Mouse (Mus musculus) lung, adult 2 months (tissue): Measurements from ENCODE around the gene Cct6b. TPM values are rescaled to one million over a fixed set of nuclear protein-coding genes. Genes with fewer than 3 reads are reported as not detected.
A peak's percentile ranks its signal among the peaks of the same experiment; 100 is the strongest.

ENCODE experiments used
- DNase-seq: peaks from one replicate; pipeline ENCODE4 v3.0.0; 2022
- H3K4me1 ChIP-seq: fragments of 200-500 bp; 2 replicates; pipeline ENCODE4 v1.6.1; 2011; ENCODE audit warnings: low read length; ENCODE audit not compliant: control insufficient read depth, insufficient read depth
- H3K4me3 ChIP-seq: fragments of 200-500 bp; replicated peaks from 2 replicates; pipeline ENCODE3; 2011; ENCODE audit warnings: low read depth, mild to moderate bottlenecking, control low read depth, low read length; ENCODE audit errors: extremely low read depth
- CTCF ChIP-seq: fragments of 200-500 bp; IDR thresholded peaks from 2 replicates; pipeline ENCODE4 v1.5.1; 2011; ENCODE audit warnings: mild to moderate bottlenecking, low read length, control low read depth; ENCODE audit not compliant: insufficient read depth
- POLR2A ChIP-seq: fragments of 200-500 bp; IDR thresholded peaks from 2 replicates; pipeline ENCODE4 v1.6.1; 2011; ENCODE audit warnings: low read depth, mild to moderate bottlenecking, control low read depth, low read length, borderline replicate concordance; ENCODE audit errors: extremely low read depth
- WGBS: fragments of 180-500 bp; shearing (Covaris S2); methylation state at CpG from one replicate; pipeline ENCODE4 v1.1.7; 2018; 5-methylcytosine and 5-hydroxymethylcytosine counted together
- polyA plus RNA-seq: library from polyadenylated mRNA; depleted of rRNA; stranded (reverse); fragments of >200 nt; gene quantifications from 2 replicates; pipeline ENCODE4 v1.2.3, GENCODE M21; 2012

The Cct6b gene
- polyA plus RNA-seq, 1 experiment, result 0.24 TPM

- H3K4me1 ChIP-seq, result no peaks in the 10 kb centered on the region; the same call in none of the 2 replicates
- TF ChIP-seq POLR2A, result no peak
- TF ChIP-seq CTCF, result no peak
- 80% methylated on average over 6 of the region's 6 CpGs for WGBS
- no peak for DNase-seq
- no peak overlapping the region for H3K4me3 ChIP-seq
These were observed 1.8 kb downstream of the Cct6b start for GRCm38 (mm10) chr11:82762286-82762829.

DNA sequence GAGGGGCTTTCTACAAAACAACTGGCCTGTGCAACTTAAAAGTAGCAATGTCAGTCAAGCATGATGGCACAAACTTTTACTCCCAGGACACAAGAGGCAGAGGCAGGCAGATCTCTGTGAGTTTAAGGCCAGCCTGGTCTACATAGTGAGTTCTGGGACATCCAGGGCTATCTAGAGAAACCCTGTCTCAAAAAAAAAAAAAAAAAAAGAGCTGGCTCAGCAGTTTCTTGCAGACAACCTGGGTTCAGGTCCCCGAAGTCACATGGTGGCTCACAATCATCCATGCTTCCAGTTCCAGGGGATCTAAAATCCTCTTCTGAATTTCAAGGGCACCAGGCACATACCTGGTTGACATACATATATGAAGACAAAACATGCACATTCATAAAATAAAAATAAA, 8.2 kb downstream of the Cct6b start:
- WGBS, result 81% methylated on average over 1 of the region's 1 CpGs

GRCm38 (mm10) chr11:82752349-82753115, 11.6 kb downstream of the Cct6b start:
- no peaks in the 10 kb centered on the region for H3K4me1 ChIP-seq
- no peak for TF ChIP-seq POLR2A
- TF ChIP-seq CTCF, result no peak
- no peak overlapping the region for H3K4me3 ChIP-seq
- DNase-seq, result no peak
- 58% methylated on average over 6 of the region's 6 CpGs for WGBS

More for the DNA sequence above, 8.2 kb downstream of the Cct6b start:
- no peak overlapping the region for H3K4me3 ChIP-seq
- TF ChIP-seq CTCF (no peak), POLR2A (no peak)
- DNase-seq, result no peak
- H3K4me1 ChIP-seq, result no peaks in the 10 kb centered on the region

DNA sequence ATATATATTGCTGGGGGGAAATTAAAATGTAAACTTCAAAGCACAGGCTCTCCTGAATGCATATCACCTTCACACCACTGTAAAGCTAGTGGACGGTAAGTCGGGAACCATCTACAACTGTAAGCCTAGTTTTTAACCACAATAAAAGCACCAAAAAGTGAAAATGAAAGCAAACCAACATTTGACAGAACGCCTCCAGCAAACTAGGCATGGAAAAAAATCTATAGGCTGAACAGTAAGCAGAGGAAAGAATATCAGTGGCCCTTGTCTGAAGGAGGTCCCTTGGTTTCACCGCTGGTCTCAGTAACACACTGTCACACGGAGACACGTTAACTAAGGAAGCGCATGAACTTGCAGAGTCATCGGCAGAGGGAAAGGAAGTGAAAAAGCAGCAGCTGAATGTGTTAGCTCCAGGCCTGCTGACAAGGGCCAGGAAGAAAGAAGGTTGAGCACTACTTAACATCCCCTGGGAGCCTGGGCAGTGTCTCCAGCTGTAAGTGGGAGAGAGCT, 17.2 kb downstream of the Cct6b start:
- 47% methylated on average over 8 of the region's 8 CpGs for WGBS

DNA sequence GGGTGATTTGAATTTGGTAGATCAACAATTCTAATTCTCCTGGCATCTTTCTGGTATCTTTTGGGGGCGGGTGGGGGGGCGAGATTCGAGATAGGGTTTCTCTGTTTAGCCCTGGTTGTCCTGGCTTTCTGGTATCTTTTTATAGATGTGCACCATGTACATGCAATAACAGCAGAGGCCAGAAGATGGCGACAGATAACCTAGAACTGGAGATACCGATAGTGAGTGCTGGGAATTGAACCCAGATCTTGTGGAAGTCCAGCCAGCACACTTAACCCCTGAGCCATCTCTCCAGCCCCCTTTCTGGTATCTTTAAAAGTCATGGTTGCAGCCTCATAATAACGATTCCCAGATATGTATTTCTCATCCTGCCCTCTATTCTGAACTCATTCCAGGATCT, 18.0 kb downstream of the Cct6b start:
- H3K4me3 ChIP-seq, result no peak overlapping the region
- peak; percentile 41 for DNase-seq
- no peaks in the 10 kb centered on the region for H3K4me1 ChIP-seq
- TF ChIP-seq POLR2A (no peak), CTCF (peak; percentile 31; the same call in 1 of the 2 replicates)
- WGBS, result 36% methylated on average over 6 of the region's 6 CpGs

More for the DNA sequence above, 17.2 kb downstream of the Cct6b start:
- no peak for DNase-seq
- TF ChIP-seq CTCF, result no peak
- TF ChIP-seq POLR2A, result no peak
- Histone ChIP-seq H3K4me1 (no peaks in the 10 kb centered on the region), H3K4me3 (peak overlapping the region; percentile 29)

GRCm38 (mm10) chr11:82739006-82739405, 25.1 kb downstream of the Cct6b start:
- no peak for DNase-seq
- TF ChIP-seq CTCF (no peak), POLR2A (no peak)
- H3K4me1 ChIP-seq, result no peaks in the 10 kb centered on the region
- H3K4me3 ChIP-seq, result no peak overlapping the region

GRCm38 (mm10) chr11:82734227-82734626, 29.9 kb downstream of the Cct6b start:
- Histone ChIP-seq H3K4me3 (no peak overlapping the region), H3K4me1 (no peaks in the 10 kb centered on the region)
- TF ChIP-seq POLR2A (no peak), CTCF (peak; percentile 50; the same call in 1 of the 2 replicates)
- DNase-seq, result no peak

- Histone ChIP-seq H3K4me1 (no peaks in the 10 kb centered on the region), H3K4me3 (no peak overlapping the region)
- WGBS, result 96% methylated on average over 2 of the region's 2 CpGs
- DNase-seq, result no peak
- TF ChIP-seq POLR2A (no peak), CTCF (no peak)
These were observed 37.3 kb downstream of the Cct6b start for GRCm38 (mm10) chr11:82726862-82727261.

DNA sequence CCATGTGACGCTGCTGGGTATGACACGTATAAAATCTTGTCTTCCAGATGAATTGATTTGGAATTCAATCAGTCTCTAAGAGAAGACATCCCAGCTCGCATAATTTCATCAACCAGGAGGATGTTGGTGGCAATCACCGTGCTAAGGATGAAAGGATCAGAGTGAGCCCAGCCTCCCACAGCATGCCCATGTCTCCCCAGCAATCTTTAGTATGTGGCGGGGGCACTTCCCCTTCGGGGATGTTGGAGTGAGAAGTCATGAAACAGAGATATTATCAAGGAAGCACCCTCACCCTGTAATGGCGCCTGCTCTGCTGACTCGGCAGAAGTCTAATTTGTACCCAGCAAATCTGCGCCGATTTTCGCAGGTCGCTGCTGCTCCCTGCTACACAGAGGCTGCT, 44.8 kb downstream of the Cct6b start:
- H3K4me1 ChIP-seq, result no peaks in the 10 kb centered on the region
- no peak for DNase-seq
- WGBS, result 76% methylated on average over 12 of the region's 12 CpGs
- H3K4me3 ChIP-seq, result no peak overlapping the region
- TF ChIP-seq CTCF (no peak), POLR2A (no peak)

DNA sequence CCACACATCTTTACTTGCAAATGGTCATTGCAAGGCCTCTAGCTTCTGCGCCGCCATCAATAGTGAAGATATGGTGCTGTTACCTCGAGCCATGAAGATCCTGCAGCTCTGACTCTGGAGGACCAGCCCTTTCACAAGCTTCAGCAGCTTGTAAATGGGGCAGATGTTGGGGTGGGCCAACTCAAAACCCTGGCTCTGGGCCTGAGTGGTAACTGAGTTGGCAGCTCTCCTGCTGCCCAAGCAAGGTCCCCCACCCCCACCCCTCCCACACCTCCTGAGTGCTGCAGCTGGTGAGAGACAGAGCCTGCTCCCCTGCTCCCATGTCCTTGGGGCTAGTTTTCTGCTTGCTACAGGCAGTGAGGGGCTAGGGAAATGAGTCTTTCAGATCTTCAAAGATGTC, 51.4 kb downstream of the Cct6b start:
- H3K4me1 ChIP-seq, result no peaks in the 10 kb centered on the region
- no peak for DNase-seq
- no peak overlapping the region for H3K4me3 ChIP-seq
- 75% methylated on average over 3 of the region's 3 CpGs for WGBS
- TF ChIP-seq POLR2A (no peak), CTCF (no peak)
